Mouse (Mus musculus) lung, embryonic 14.5 days (tissue): ENCODE results near the gene Prol1. TPM values are rescaled to one million over a fixed set of nuclear protein-coding genes. Genes with fewer than 3 reads are reported as not detected.

Experiments
- ATAC-seq: fragments of 200-750 bp; cut with Nextera tagmentation; 2 replicates; pipeline ENCODE4 v1.8.0; 2017; ENCODE audit warnings: mild to moderate bottlenecking, moderate TSS enrichment, moderate library complexity; ENCODE audit not compliant: insufficient read depth
- DNase-seq: peaks from one replicate; pipeline ENCODE4 v3.0.0-alpha.2; 2015
- H3K27ac ChIP-seq: fragments of 300-500 bp; sonication (generic); 2 replicates; pipeline ENCODE4 v1.5.1; 2014; ENCODE audit warnings: low read depth, mild to moderate bottlenecking, moderate library complexity
- H3K27me3 ChIP-seq: fragments of 300-500 bp; sonication (generic); 2 replicates; pipeline ENCODE4 v1.6.1; 2014; ENCODE audit warnings: low read length, control low read depth; ENCODE audit not compliant: insufficient read depth
- H3K36me3 ChIP-seq: fragments of 300-500 bp; sonication (generic); 2 replicates; pipeline ENCODE4 v1.6.1; 2014; ENCODE audit warnings: control low read depth; ENCODE audit not compliant: insufficient read depth
- H3K4me1 ChIP-seq: fragments of 300-500 bp; sonication (generic); 2 replicates; pipeline ENCODE4 v1.6.1; 2014; ENCODE audit warnings: antibody characterized with exemption, control low read depth; ENCODE audit not compliant: insufficient read depth
- H3K4me2 ChIP-seq: fragments of 300-500 bp; sonication (generic); 2 replicates; pipeline ENCODE4 v1.6.1; 2014; ENCODE audit warnings: mild to moderate bottlenecking
- H3K4me3 ChIP-seq: fragments of 300-500 bp; sonication (generic); 2 replicates; pipeline ENCODE4 v1.5.1; 2014; ENCODE audit warnings: low read depth, low read length
- H3K9ac ChIP-seq: fragments of 300-500 bp; sonication (generic); 2 replicates; pipeline ENCODE4 v1.6.1; 2014
- H3K9me3 ChIP-seq: fragments of 300-500 bp; sonication (generic); 2 replicates; pipeline ENCODE4 v1.6.1; 2016; ENCODE audit warnings: low read depth, low read length, control low read depth
- CTCF ChIP-seq: IDR thresholded peaks from 2 replicates; pipeline ENCODE4 v1.5.1; 2016; ENCODE audit warnings: antibody characterized with exemption, low read depth
- WGBS: fragments of 180-500 bp; shearing (Covaris S2); extraction: QIAGEN DNeasy Blood & Tissue Kit; methylation state at CpG from one replicate; pipeline ENCODE4 v1.1.7; 2014; 5-methylcytosine and 5-hydroxymethylcytosine counted together
- polyA plus RNA-seq: library from polyadenylated mRNA; unstranded; fragments of >200 nt; fragmentation: Nextera tagmentation; extraction: Ambion mirVana; gene quantifications from 2 replicates; pipeline ENCODE4 v1.2.1, GENCODE M21; 2014

The Prol1 gene
- polyA plus RNA-seq, 1 experiment from 2014 or later: not detected

GRCm38 (mm10) chr5:88372563-88372962, 55.5 kb downstream of the Prol1 start:
- WGBS: 81% methylated on average over 6 of the region's 6 CpGs
- no peaks in the 10 kb centered on the region for H3K36me3 ChIP-seq
- no peak for DNase-seq
- no peak for ATAC-seq
- no peaks in the 10 kb centered on the region for H3K4me1 ChIP-seq
- H3K9ac ChIP-seq: no peak overlapping the region
- TF ChIP-seq CTCF: no peak
- H3K9me3 ChIP-seq: no peaks in the 10 kb centered on the region
- H3K27me3 ChIP-seq: no peaks in the 10 kb centered on the region
- no peak overlapping the region for H3K27ac ChIP-seq
- no peak overlapping the region for H3K4me2 ChIP-seq
- H3K4me3 ChIP-seq: no peak overlapping the region

- no peak within 1 kb of the TSS for H3K4me3 ChIP-seq
- H3K27me3 ChIP-seq: no peaks in the 10 kb centered on the region
- TF ChIP-seq CTCF: no peak
- H3K9me3 ChIP-seq: no peaks in the 10 kb centered on the region
- DNase-seq (peak; percentile 2), ATAC-seq (no peak)
- WGBS: 54% methylated on average over 4 of the region's 4 CpGs
- no peaks in the 10 kb centered on the region for H3K4me1 ChIP-seq
- H3K27ac ChIP-seq: no peak within 1 kb of the TSS
- no peaks in the 10 kb centered on the region for H3K36me3 ChIP-seq
- no peak within 1 kb of the TSS for H3K9ac ChIP-seq
- no peak within 1 kb of the TSS for H3K4me2 ChIP-seq
Observed at GRCm38 (mm10) chr5:88375808-88376207, 58.7 kb downstream of the Prol1 start, which contains the start of gene Amtn. Amtn (plus strand) TSS chr5:88376108.

Other genes with a start within 250 kb of the Prol1 start
- not detected in 2 replicates for gene Smr2, start 230.8 kb upstream of the Prol1 start, polyA plus RNA-seq
- gene Gm11116, start 205.8 kb upstream of the Prol1 start, polyA plus RNA-seq: not detected in 2 replicates
- gene Gm11115, start 163.2 kb upstream of the Prol1 start, polyA plus RNA-seq: not detected in 2 replicates
- gene Gm7714, start 48.4 kb upstream of the Prol1 start, polyA plus RNA-seq: not detected in 2 replicates
- gene Amtn, start 58.8 kb downstream of the Prol1 start, polyA plus RNA-seq: not detected in 2 replicates
- not detected in 2 replicates for gene Ambn, start 138.7 kb downstream of the Prol1 start, polyA plus RNA-seq
- not detected in 2 replicates for gene Enam, start 170.7 kb downstream of the Prol1 start, polyA plus RNA-seq
- gene Jchain, start 210.6 kb downstream of the Prol1 start, polyA plus RNA-seq: 0.22 TPM in 1 of 2 replicates, not detected in the other
- 66.8 and 67.9 TPM in 2 replicates for gene Utp3, start 237.2 kb downstream of the Prol1 start, polyA plus RNA-seq
- gene Rufy3, start 247.7 kb downstream of the Prol1 start, polyA plus RNA-seq: 11.9 and 14.0 TPM in 2 replicates